Mouse (Mus musculus) hindbrain, embryonic 16.5 days (tissue): ENCODE results near the gene Mtcl1. TPM values are rescaled to one million over a fixed set of nuclear protein-coding genes. Genes with fewer than 3 reads are reported as not detected.

Source experiments
- ATAC-seq: fragments of 200-750 bp; cut with Nextera tagmentation; 2 replicates; pipeline ENCODE4 v1.8.0; 2017; ENCODE audit warnings: moderate TSS enrichment, moderate library complexity
- H3K27ac ChIP-seq: fragments of 300-500 bp; sonication (generic); 2 replicates; pipeline ENCODE4 v1.5.1; 2014; ENCODE audit warnings: low read depth, mild to moderate bottlenecking, control low read depth, low read length, moderate library complexity
- H3K27me3 ChIP-seq: fragments of 300-500 bp; sonication (generic); replicated peaks from 2 replicates; pipeline ENCODE4 v1.6.1; 2014; ENCODE audit warnings: low read length; ENCODE audit not compliant: control insufficient read depth, insufficient read depth
- H3K36me3 ChIP-seq: fragments of 300-500 bp; sonication (generic); 2 replicates; pipeline ENCODE4 v1.6.1; 2014; ENCODE audit warnings: mild to moderate bottlenecking, low read length, moderate library complexity, mixed read lengths; ENCODE audit not compliant: control insufficient read depth, insufficient read depth
- H3K4me1 ChIP-seq: fragments of 300-500 bp; sonication (generic); 2 replicates; pipeline ENCODE4 v1.6.1; 2014; ENCODE audit warnings: low read depth, low read length; ENCODE audit not compliant: control insufficient read depth, insufficient read depth
- H3K4me2 ChIP-seq: fragments of 300-500 bp; sonication (generic); 2 replicates; pipeline ENCODE4 v1.6.1; 2014; ENCODE audit warnings: mild to moderate bottlenecking, low read length, control low read depth, moderate library complexity
- H3K4me3 ChIP-seq: fragments of 300-500 bp; sonication (generic); 2 replicates; pipeline ENCODE4 v1.5.1; 2014; ENCODE audit warnings: mild to moderate bottlenecking, low read length, control low read depth, moderate library complexity
- H3K9ac ChIP-seq: fragments of 300-500 bp; sonication (generic); 2 replicates; pipeline ENCODE4 v1.6.1; 2014; ENCODE audit warnings: low read depth, mild to moderate bottlenecking, control low read depth, low read length, moderate library complexity
- H3K9me3 ChIP-seq: fragments of 300-500 bp; sonication (generic); 2 replicates; pipeline ENCODE4 v1.6.1; 2014; ENCODE audit warnings: mild to moderate bottlenecking, low read length, moderate library complexity; ENCODE audit not compliant: control insufficient read depth
- WGBS: fragments of 180-500 bp; shearing (Covaris S2); extraction: QIAGEN DNeasy Blood & Tissue Kit; methylation state at CpG from one replicate; pipeline ENCODE4 v1.1.7; 2014; 5-methylcytosine and 5-hydroxymethylcytosine counted together
- polyA plus RNA-seq: library from polyadenylated mRNA; unstranded; fragments of >200 nt; fragmentation: Nextera tagmentation; extraction: Ambion mirVana; gene quantifications from 2 replicates; pipeline ENCODE4 v1.2.1, GENCODE M21; 2015

The Mtcl1 gene
- polyA plus RNA-seq: 28.0 and 33.2 TPM in 2 replicates

DNA sequence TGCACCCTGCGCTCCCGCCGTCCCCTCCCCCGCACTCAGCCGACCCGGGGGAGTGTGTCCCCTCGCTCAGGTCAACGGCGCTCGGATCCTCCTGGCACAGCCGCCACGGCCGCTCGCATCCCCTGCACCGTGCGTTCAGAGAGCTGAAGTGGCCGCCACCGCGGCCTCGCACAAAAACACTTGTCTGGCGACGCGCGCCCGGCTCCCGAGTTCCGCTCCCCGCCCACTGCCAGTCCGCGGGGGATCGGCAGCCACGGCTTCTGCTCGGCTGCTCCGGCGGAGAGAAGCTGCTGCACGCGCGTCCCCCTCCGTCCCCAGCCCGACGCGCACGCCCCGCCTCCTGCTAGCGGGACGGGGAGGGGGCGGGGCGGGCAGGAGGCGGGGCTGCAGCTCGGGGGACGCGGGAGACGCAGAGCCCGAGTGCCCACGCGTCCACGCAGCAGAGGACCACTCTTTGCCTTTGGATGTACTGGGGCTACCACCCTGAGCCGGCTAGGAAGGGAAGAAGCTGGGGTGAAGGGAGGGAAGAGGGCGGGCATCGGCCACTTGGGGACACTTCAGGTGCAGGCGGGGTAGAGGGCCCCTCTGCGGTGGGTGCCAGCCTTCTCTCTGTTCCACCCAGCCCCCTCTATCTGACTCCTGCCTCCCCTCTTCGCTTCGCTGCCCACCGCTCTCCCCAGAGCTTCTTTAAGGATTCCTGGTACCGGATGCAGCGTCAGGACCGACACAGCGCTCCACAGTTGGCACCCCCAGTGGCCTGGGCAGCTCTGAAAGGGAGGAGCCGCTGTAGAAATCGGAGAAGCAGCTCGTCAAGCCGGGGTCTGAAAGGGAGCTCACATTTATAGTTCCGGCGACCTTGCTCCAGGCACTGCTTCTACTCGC lies at the start of gene Mtcl1:
Gene Mtcl1 (minus strand): TSS at position 291 of the 882 bp plus-strand sequence.
- H3K4me1 ChIP-seq: peaks cover 34% of the 10 kb centered on the region
- WGBS: under 1% methylated on average over 59 of the region's 76 CpGs
- no peaks in the 10 kb centered on the region for H3K36me3 ChIP-seq
- peak; percentile 91 for ATAC-seq
- peak within 1 kb of the TSS; percentile 92 for H3K27ac ChIP-seq
- peak within 1 kb of the TSS; percentile 73 for H3K9ac ChIP-seq
- no peaks in the 10 kb centered on the region for H3K27me3 ChIP-seq
- peak within 1 kb of the TSS; percentile 52 for H3K4me3 ChIP-seq
- H3K9me3 ChIP-seq: no peaks in the 10 kb centered on the region
- H3K4me2 ChIP-seq: peak within 1 kb of the TSS; percentile 92

DNA sequence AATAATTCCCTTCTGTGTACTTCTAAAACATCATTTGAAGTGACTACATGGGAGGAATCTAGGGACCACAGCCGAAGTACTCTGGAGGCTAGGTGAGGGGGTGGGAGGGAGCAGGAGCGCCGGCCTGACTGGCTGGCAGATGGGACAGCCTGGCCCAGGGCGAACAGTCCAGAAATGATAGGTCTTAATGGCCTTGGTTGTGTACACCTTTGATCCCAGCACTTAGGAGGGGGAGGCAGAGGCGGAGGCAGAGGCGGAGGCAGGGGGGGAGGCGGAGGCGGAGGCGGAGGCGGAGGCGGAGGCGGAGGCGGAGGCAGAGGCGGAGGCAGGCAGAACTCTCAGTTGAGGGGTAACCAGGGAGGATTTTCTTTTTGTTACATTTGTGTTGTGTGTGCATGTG lies 49.0 kb upstream of the Mtcl1 start:
- Histone ChIP-seq H3K27me3 (no peaks in the 10 kb centered on the region), H3K36me3 (peaks cover 48% of the 10 kb centered on the region), H3K4me3 (no peak overlapping the region), H3K9me3 (no peaks in the 10 kb centered on the region), H3K9ac (no peak overlapping the region), H3K27ac (no peak overlapping the region), H3K4me2 (no peak overlapping the region), H3K4me1 (no peaks in the 10 kb centered on the region)
- 94% methylated on average over 14 of the region's 14 CpGs for WGBS
- ATAC-seq: no peak

DNA sequence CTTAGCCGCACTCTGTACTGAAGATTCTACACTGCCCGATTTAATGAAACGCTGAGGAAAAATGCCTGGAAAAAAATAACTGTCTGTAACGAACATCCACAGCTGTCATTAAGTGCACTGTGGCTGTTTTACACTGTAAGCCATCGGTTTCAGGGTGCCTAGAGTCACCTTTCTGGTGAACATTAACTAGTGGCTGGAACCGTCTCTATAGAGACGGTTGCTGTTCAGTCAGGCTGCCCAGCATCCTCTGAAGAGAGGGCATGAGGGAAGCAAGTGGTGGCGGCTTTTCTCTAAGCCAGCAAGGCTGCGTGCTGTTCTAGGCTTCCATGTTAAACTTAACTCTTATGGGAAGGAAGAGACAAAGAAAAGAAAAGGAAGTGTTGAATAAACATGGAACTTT lies 47.0 kb upstream of the Mtcl1 start:
- Histone ChIP-seq H3K9ac (no peak overlapping the region), H3K4me3 (no peak overlapping the region), H3K4me2 (no peak overlapping the region), H3K27me3 (no peaks in the 10 kb centered on the region), H3K36me3 (peaks cover 48% of the 10 kb centered on the region), H3K4me1 (no peaks in the 10 kb centered on the region), H3K27ac (no peak overlapping the region), H3K9me3 (no peaks in the 10 kb centered on the region)
- ATAC-seq: no peak
- WGBS: 90% methylated on average over 9 of the region's 9 CpGs

DNA sequence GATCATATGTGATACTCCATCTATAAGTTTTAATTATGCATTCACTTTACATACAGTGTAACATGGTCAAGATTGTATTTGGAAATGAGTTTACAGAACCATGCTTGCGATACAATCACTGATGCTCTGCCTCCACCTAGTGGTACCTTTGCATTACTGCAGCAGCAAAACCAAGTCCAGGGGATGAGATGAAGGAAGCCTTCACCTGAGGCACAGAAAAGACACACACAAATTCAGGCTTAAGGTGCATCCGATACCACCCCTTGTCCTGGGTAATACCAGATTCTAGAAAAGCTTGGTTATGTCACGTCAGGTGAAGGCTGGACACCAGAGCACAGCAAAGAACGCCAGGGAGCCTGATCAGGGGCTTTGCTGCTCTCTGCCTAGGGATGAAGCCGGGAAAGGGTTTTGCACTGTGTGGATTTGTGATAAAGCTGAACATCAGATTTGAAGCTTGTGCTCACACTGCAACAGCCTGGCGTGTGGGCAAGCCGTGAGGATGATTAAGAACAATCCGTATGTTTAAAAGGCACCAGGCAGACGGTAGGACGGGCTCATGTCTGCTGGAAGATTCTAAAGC lies 40.6 kb upstream of the Mtcl1 start:
- Histone ChIP-seq H3K9ac (no peak overlapping the region; the same call in 1 of the 2 replicates), H3K27ac (no peak overlapping the region), H3K9me3 (no peaks in the 10 kb centered on the region), H3K4me1 (no peaks in the 10 kb centered on the region), H3K4me3 (no peak overlapping the region), H3K36me3 (peaks cover 9% of the 10 kb centered on the region), H3K27me3 (no peaks in the 10 kb centered on the region), H3K4me2 (no peak overlapping the region)
- peak; percentile 46 for ATAC-seq
- WGBS: 44% methylated on average over 10 of the region's 10 CpGs

DNA sequence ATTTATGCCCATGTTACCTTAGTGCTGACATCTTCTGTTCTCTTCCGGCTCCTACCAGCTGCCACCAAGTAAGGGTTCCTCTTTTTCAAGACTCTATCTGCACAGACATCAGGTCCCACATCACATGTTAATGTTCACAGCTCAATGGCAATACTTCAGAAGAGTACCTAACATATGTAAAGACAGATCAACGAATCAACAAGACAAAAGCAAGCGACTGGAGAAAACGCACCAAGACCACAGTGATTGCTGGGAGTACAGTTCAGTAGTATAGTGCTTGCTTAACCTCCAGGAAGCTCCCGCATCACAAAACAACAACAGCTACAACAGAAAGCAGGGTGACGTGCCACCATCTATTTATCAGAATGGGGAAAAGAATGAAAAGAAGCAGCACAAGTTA lies 37.0 kb upstream of the Mtcl1 start:
- Histone ChIP-seq H3K4me2 (no peak overlapping the region), H3K4me1 (no peaks in the 10 kb centered on the region), H3K9ac (no peak overlapping the region), H3K27ac (no peak overlapping the region), H3K27me3 (no peaks in the 10 kb centered on the region), H3K4me3 (no peak overlapping the region), H3K9me3 (no peaks in the 10 kb centered on the region), H3K36me3 (no peaks in the 10 kb centered on the region)
- 90% methylated on average over 6 of the region's 6 CpGs for WGBS
- no peak for ATAC-seq

DNA sequence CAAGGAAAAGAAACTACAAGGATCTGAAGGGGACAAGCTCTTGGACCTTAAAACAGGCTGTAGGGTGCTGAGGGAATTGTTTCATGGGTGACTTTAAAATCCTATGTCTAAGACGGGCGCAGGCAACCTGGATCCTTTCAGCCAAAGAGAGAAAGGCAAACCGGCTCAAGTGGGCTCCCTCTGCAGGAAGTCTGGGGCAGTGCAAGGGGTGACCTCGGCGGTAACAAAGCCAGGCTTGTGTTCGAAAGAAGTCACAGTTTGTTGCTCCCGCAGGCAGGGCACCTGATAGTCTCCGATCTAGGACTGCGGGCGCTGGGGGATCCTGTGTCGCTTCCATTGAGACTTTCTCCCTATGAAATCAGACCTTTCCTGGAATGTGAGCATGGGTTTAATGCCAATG lies 36.2 kb upstream of the Mtcl1 start:
- WGBS: 8% methylated on average over 11 of the region's 11 CpGs
- no peak overlapping the region for H3K27ac ChIP-seq
- ATAC-seq: 0 out of 2 replicates have a peak, but pooled peaks have one; percentile 28
- H3K4me3 ChIP-seq: no peak overlapping the region
- H3K27me3 ChIP-seq: no peaks in the 10 kb centered on the region
- H3K36me3 ChIP-seq: no peaks in the 10 kb centered on the region
- no peaks in the 10 kb centered on the region for H3K9me3 ChIP-seq
- H3K4me2 ChIP-seq: 0 out of 2 replicates have a peak overlapping the region, but pooled peaks have one; percentile 17
- H3K9ac ChIP-seq: no peak overlapping the region
- peaks cover 3% of the 10 kb centered on the region for H3K4me1 ChIP-seq

DNA sequence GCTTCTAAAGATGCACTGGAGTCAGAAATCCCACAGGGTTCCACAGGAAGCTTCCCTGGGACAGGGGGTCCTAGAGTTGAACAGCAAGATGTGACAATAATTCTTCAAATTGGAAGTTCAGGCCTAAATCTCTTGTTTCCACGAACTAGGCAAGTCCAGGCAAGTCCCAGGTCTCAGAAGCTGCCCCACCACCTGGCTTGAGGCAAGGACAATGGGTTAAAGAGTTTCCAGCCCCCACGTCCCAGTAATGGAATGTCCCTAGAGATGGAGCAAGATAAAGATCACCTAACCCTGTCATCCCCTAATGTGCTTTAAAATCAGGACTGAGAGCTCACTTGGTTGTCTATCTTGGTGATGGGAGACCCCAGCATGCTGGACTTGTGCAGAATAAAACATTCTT lies 35.4 kb upstream of the Mtcl1 start:
- no peak overlapping the region for H3K4me3 ChIP-seq
- no peak overlapping the region for H3K4me2 ChIP-seq
- H3K4me1 ChIP-seq: peaks cover 11% of the 10 kb centered on the region
- H3K9ac ChIP-seq: no peak overlapping the region
- H3K27ac ChIP-seq: no peak overlapping the region
- H3K27me3 ChIP-seq: no peaks in the 10 kb centered on the region
- no peaks in the 10 kb centered on the region for H3K9me3 ChIP-seq
- 66% methylated on average over 2 of the region's 2 CpGs for WGBS
- H3K36me3 ChIP-seq: no peaks in the 10 kb centered on the region
- ATAC-seq: no peak

DNA sequence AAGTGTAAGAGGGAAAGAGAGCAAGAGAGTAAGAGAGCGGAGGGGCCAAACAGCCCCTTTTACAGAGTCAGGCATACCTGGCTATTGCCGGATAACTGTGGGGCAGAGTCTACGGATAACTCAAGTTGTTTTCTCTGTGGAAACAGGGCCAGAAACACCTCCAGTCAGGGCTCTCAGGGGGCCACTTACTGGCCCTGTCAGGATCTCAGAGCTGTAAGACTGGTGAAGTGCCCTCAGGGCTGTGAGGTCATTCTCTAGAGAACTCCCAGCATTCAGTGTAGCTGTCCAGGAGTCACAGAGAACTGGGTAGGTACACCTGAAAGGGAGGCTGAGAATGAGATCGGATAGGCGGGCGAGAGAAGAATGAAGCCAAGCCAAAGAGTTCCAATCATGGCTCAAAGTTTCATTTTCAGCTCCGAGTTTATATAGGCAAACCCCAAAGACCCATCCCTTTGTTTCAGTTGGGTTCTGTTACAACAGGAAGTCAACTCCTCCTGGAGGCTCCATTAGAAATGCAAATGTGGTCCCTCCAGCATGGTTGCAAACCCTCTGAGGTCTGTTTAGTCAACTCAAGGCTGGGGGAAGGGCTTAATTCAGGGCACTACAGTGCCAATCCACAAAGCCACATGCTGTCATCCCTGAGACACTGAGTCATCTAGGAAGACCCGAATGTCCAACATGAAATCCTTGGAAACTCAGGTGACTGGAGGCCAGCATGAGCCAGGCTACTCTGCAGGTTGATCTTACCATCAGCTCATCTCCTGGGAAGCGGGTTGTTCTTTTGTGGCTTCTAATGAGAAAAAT lies 34.3 kb upstream of the Mtcl1 start:
- no peak overlapping the region for H3K27ac ChIP-seq
- WGBS: 76% methylated on average over 9 of the region's 9 CpGs
- H3K4me1 ChIP-seq: peaks cover 20% of the 10 kb centered on the region
- H3K9me3 ChIP-seq: no peaks in the 10 kb centered on the region
- H3K36me3 ChIP-seq: no peaks in the 10 kb centered on the region
- ATAC-seq: no peak
- H3K9ac ChIP-seq: no peak overlapping the region
- H3K4me2 ChIP-seq: no peak overlapping the region
- no peaks in the 10 kb centered on the region for H3K27me3 ChIP-seq
- no peak overlapping the region for H3K4me3 ChIP-seq

DNA sequence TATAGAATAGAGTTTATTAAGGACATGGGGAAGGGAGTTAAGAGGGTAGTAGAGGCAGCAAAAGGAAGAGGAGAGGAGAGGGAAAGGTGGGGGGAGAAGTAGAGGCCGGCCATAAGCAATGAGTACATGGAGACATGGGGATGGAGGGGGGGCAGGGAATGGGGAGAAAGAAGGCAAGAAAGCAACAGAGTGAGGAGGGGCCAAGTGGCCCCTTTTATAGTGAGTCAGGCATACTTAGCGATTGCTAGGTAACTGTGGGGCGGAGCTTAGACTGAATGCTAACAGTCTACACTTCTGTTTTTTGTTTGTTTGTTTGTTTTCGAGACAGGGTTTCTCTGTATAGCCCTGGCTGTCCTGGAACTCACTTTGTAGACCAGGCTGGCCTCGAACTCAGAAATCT lies 31.7 kb upstream of the Mtcl1 start:
- WGBS: 66% methylated on average over 5 of the region's 5 CpGs
- H3K4me1 ChIP-seq: peaks cover 20% of the 10 kb centered on the region
- H3K27me3 ChIP-seq: no peaks in the 10 kb centered on the region
- ATAC-seq: no peak
- no peaks in the 10 kb centered on the region for H3K9me3 ChIP-seq
- no peaks in the 10 kb centered on the region for H3K36me3 ChIP-seq
- no peak overlapping the region for H3K4me2 ChIP-seq
- H3K9ac ChIP-seq: no peak overlapping the region
- no peak overlapping the region for H3K4me3 ChIP-seq
- H3K27ac ChIP-seq: no peak overlapping the region
